Mouse (Mus musculus) bone marrow, adult 2 months (tissue): ENCODE results near the gene 1500009C09Rik.

ENCODE experiments used
- CTCF ChIP-seq: fragments of 200-500 bp; IDR thresholded peaks from 2 replicates; pipeline ENCODE4 v1.5.1; 2011; ENCODE audit warnings: low read length, control low read depth; ENCODE audit not compliant: control insufficient read depth, insufficient read depth
- POLR2A ChIP-seq: fragments of 200-500 bp; IDR thresholded peaks from 2 replicates; pipeline ENCODE4 v1.6.1; 2011; ENCODE audit warnings: low read depth, mild to moderate bottlenecking, control low read depth, low read length, borderline replicate concordance; ENCODE audit not compliant: control insufficient read depth

- no peak for TF ChIP-seq CTCF
- TF ChIP-seq POLR2A, result no peak
Observed at GRCm38 (mm10) chr15:82274927-82275901, 23.0 kb downstream of the 1500009C09Rik start.
